Mouse (Mus musculus) cerebellum, postnatal 4 days (tissue): ENCODE results near the gene Ankrd54.
A peak's percentile ranks its signal among the peaks of the same experiment; 100 is the strongest.

Source experiments
- DNase-seq, 2 experiments: peaks; one replicate each; pipeline ENCODE4 v3.0.0; 2022; ENCODE audit warnings: low spot score in 2 of 2, mixed read lengths in 1 of 2

The Ankrd54 gene

DNA sequence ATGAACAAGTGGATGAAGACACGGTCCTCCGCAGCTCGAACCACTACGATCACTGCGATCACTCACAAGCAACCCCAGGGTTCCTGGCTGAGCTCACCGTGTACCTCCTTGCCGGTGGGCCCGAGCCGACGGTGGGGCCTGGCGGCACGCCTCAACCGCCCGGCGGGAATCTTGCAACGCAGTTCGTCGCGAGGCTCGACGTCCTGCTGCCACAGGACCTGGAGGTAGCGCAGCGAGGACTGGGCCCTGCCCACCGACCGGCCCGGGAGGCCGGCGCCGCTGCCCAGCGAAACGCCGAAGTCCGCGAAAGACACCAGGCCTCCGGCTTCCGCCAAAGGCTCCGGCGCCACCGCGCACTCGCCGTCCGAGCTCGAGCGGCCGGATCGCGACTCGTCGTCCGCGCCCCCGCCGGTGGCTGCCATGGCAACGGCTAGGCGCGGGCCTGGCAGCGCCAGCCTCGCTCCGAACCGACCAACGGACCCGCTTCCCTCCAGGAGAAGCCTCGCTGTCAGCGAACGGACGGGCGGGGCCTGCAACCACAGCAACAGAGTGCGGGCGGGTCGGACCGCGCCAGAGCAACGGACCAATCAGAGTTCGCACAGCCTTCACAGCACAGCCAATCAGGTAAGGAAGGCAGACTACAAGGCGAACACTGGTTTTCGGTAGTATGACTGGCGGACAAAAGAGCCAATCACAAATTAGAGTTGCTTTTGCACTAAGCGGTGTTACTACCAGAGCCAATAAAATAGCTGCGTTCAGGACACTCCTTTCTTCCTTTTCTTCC lies at the start of gene Ankrd54:
Gene Ankrd54, minus strand, starts transcription at position 518 of the 784 bp plus-strand sequence.
- DNase-seq: peak; percentile 93 to 96

DNA sequence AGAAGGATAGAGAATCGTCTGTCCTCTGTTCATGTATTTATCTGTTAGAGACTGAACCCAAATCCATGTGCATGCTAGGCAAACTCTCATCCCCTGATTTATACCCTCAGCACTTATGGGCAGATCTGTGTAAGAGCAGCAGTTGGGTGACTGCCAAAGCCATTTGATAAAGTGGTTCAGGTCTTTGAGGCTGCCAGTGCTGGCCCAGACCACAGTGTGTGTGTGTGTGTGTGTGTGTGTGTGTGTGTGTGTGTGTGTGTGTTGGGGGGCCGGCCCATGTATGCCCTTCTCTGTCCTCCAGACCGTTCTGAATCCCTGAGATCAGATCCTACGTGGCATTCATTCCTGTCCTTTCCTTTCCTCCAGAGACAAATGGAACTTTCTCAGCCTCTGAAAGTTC lies 49.1 kb upstream of the Ankrd54 start:
- DNase-seq: no peak

- no peak for DNase-seq
Measured at GRCm38 (mm10) chr15:79110528-79110927, 47.8 kb upstream of the Ankrd54 start.

GRCm38 (mm10) chr15:79110031-79110430 lies 47.3 kb upstream of the Ankrd54 start:
- no peak for DNase-seq

DNA sequence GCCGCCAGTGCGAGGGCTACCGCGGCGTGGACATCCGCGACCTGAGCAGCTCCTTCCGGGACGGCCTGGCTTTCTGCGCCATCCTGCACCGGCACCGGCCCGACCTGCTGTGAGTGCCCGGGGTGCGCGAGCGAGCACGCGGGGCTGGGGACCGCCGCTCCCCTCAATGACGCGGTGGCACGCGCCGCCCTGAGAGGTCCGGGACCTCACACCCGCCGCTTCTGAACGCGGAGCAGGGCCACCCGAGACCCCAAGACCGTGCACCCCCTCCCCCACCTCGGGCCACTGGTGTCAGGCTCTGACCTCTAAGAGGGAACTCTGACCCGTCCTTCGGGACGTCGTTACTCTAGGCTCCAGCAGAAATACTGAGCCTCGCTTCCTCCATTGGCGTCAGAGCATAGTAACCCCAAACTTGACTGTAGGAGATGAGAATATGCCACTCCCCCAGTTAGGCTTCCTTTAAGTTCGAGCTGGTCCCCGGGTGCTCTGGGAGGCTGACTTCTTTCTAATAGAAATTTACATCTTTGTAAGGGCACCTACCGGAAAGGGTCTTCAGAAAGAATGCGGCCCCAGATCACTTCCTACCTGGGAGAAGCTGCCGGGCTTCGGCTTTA lies 46.7 kb upstream of the Ankrd54 start:
- no peak for DNase-seq

DNA sequence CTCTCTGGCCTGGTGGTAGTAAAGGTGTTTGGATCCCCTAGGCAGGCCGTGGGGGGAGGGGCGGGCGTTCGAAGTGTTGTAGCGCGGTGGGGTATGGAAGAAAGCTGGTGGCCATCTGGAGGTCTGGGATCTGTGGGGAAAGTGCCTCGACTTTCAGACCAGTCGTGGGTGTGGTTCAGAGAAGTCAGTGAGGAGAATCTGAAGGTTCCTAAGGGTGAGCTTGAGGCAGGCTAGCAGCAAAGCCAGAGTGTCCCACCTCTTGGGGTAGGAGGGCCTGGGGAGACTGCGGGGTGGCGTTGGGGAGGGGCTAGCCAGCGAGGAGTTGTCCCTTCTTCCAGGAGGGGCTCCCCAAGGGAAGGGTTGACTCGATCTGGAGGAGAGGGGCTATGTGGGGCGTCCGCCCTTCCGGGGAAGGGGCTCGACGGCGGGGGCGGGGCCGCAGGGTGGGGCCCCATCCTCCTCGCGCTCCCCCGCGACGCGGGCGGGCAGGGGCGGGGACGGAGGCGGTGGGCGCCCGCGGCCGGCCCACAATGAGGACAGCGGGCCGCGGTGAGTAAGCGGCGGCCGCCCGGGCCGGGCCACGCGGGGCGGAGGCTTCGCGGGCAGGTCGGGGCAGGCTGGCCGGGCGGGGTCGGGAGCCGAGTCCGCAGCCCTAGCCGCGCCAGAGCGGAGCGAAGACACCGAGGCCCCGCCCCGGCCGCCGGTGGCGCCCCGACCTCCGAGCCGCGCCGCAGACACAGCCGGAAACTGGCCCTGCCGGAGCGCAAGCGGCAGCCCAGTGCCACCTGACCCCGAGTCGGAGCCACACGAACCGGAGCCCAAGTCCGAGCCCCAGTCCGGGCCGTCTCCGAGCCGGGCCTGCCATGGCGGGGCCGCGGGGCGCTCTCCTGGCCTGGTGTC lies 46.0 kb upstream of the Ankrd54 start, which contains the start of gene Micall1:
Gene Micall1, plus strand, starts transcription at position 478 of the 900 bp plus-strand sequence.
- DNase-seq: peak in 1 of 2 experiments; percentile 61

DNA sequence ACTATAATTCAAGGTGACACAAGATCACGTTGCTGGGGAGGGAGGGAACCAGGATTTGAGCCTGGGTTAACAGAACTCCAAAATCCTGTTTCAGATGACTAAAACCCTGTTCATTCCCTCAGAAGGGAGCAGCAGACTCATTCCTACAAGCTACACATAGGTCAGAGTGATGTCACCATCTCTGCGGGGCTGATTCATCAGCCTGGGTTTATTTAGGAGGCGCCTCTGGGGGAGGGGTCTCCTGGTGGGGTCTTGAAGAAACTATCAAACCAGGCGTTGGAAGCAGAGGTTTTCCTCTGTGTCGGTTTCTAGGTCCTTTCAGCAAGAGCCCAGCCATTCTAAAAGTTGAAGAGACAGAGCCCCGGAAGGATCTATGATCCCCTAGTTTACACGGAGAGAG lies 45.3 kb upstream of the Ankrd54 start:
- DNase-seq: no peak

DNA sequence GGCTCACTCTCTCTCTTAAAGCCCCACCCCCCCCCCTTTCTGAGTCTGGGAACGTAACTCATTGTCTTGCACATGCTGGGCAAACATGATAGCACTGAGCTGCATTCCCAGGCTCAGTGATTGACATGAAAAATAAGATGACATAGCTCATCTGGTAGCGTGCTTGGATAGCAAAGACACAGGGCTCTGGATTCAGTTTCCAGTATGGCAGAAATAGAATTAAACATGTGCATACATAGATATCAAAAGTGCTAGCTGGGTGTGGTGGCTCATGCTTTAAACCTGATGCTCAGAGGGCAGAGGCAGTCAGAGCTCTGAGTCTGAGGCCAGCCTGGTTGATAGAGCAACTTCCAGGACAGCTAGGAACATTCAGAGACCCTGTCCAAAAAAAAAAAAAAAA lies 43.1 kb upstream of the Ankrd54 start:
- no peak for DNase-seq

GRCm38 (mm10) chr15:79103264-79103663 lies 40.6 kb upstream of the Ankrd54 start:
- DNase-seq: no peak

GRCm38 (mm10) chr15:79101531-79101930 lies 38.8 kb upstream of the Ankrd54 start:
- DNase-seq: no peak

- no peak for DNase-seq
Measured at GRCm38 (mm10) chr15:79100391-79100790, 37.7 kb upstream of the Ankrd54 start.

DNA sequence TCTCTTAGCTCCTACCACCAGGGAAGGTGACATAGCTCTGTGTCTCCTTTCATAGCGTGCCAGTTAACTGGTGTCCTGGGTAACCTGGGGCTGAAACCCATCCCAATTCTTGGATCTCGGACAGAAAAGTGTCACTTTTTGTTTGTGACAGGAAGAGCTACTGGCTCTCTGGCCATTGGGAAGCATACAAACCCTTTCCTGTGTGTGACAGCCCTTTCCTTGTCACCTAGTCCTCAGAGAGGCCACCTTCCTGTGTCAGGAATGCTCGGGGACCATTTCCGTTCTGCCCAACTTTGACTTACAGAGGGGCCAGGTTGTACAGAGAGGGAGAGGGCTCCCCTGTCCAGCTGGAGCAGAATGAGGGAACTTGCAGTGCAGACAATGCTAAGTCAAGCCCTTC lies 36.8 kb upstream of the Ankrd54 start:
- no peak for DNase-seq

DNA sequence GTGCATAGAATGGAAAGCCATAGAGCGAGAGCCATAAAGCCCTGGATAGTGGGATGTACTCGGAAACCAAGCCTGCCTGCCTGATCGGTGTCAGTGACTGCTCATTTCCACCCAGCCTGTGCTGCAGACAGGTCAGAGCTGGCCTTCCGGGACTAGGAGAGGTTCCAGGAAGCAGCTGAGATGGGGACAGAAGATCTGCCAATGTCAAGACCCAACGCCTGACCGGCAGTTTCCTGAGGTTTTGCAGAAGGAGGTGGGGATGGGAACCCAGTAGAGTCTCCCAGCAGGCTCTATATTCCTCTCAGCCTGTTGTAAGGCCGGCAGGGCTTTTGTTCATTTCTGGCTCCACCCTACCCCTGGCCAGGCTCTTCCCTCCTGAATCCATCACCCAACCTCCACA lies 36.2 kb upstream of the Ankrd54 start:
- DNase-seq: no peak

DNA sequence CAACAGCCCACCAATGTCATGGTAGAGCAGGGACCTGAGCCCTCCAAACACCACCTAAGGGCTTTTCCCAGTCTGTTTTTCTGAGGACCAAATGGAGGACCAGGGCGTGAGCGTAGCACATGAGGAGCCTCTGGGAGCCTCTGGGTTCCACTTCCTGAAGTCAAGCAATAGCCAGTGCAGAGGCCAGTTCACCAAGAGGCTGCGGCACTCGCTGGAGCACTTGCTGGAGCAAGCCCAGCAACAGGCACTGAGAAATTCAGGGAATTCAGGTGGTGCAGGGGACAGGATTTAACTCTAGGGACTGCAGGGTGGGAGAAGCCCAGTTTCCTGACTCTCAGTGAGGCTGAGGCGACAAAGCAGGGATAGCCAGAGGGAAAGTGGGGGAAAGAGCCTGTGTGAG lies 35.5 kb upstream of the Ankrd54 start:
- no peak for DNase-seq

DNA sequence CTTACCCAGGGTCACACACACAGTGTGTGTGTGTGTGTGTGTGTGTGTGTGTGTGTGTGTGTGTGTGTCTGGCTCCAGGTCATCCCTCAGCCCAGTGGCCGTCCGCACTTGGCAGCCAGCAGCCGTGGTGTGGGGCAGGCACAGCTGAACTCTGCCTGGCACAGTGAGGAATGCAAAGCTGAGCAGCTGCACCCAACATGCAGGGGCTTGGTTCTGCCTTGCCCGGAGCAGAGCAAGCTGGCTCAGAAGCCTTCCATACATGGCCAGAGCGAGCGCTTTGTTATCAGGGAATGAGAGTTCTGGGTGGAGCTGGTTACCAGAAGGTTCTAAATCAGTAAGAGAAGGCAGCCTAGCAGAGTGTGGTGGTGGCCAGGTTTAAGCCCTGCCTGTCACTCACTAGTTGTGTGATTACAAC lies 34.9 kb upstream of the Ankrd54 start:
- DNase-seq: peak; percentile 35 to 62

DNA sequence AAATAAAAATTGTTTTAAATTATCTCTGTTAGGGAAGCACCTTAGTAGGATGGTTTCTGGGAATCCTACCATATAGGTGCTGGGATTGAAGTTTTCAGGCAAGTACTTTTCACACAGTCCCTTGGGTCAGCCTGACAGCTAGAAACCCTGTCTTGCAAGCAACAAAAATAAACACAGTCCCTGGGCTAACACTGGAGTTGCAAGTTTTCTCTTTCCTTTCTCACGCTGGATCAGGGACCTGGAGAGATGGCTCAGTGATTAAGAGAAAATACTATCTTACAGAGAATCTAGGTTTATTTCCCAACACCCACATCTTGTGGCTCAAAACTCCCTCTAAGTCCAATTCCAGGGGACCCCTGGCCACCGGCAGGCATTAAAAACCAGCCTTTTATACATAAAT lies 34.4 kb upstream of the Ankrd54 start:
- no peak for DNase-seq

- DNase-seq: no peak
Measured at GRCm38 (mm10) chr15:79096556-79096955, 33.9 kb upstream of the Ankrd54 start.

DNA sequence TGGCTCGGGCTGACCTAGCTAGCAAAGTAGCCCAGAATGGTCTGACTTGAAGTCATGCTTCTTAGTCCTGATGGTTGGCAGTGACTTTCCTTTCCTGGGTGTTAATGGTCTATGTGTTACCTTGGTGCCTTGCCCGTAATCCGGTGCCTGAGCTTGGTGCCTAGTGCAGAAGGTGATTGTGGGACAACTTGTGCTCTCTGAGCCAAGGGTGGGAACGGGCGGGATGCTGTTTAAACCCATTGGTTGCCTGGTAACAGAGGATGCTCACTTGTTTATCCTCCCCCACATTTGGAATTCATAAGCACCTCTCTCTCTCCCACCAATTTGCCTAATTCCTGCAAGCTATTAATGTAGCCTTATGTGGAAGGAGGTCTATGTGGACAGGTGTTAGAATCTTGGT lies 32.8 kb upstream of the Ankrd54 start:
- no peak for DNase-seq

DNA sequence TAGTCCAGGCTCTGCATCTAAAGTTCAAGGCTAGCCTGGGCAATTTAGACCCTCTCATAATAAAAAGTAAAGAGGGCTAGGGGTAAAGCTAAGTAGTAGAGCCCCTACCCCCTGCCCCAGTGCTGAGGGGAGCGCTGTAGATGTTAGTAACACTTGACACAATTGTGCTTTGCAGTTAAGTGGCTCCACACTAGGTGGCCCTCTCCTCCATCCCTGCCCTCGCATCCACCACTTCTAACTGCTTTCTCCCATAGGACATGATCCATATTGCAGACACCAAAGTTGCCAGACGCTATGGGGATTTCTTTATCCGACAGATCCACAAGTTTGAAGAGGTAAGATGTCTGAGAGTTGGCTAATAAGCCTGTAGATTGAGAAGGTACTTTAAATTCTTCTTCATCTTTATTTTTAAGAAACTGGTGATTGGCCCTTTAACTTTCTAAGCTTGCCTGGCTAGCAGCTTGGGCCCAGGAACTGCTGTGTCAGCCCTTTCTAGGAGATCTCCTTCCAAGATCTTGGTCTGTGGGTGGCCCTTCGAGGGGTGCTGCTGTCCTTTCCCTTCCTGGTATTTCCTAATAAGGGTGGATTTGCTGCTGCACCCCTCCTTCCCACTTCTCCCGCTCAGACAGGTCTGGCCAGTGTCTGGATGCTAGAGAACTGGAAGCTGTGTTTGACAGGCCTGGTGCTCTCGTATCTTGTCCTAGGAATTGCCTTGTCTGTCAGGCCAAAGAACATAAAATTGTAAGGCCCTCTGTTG lies 30.6 kb upstream of the Ankrd54 start:
- DNase-seq: no peak

DNA sequence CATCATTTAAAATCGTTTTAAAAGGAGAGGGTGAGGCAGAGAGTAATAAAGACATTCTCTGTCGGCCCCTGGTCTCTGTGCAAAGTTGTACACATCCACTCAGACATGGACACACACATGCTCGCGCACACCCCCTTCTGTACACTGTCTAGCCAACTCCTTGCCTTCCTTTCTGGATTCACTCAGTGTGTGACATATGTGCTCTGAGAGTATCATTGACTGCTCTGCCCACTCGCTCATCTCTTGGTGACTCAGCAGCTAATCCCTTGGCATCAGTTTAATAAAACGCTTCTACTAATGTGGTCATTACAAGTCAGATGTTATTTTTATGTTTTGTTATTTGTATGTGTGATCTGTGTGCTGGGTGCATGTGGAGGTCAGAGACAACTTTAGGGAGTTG lies 29.6 kb upstream of the Ankrd54 start:
- DNase-seq: no peak

DNA sequence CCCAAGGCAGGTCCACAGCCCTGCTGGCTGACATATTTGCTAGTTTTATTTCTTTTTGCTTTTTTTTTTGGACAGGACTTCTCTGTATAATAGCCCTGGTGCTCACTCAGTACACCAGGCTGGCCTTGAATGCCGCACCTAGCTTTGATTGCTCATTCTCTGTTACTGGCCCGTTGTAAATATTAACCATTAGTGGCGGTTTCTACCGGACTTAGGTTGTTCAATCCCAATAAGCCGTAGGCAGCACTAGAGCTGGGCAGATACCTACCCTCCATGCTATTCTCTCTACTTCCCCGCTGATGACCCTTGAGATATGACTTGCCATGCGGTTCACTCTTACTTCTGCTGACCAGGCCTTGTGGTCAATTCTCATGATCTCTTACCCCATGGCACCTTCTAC lies 16.9 kb upstream of the Ankrd54 start:
- DNase-seq: no peak
